Mouse (Mus musculus) adrenal gland, adult 10 weeks (tissue): ENCODE results near the gene Fam162a. TPM values are rescaled to one million over a fixed set of nuclear protein-coding genes. Genes with fewer than 3 reads are reported as not detected.

Experiments
- polyA plus RNA-seq: library from polyadenylated mRNA; stranded (reverse); fragments of 350-450 nt; fragmentation: Illumina TruSeq; extraction: RNeasy Lipid Tissue Mini Kit (QIAGEN cat#74804); gene quantifications from one replicate; pipeline ENCODE4 v1.2.3, GENCODE M21; 2014; ENCODE audit warnings: low read depth, low replicate concordance

Fam162a gene
- polyA plus RNA-seq, result 96.7 TPM

GRCm38 (mm10) chr16:36071450-36072379, at the start of gene Fam162a, which contains the start of gene Ccdc58:
TSS of gene Fam162a (minus strand) at chr16:36071594.
TSS of gene Ccdc58 (plus strand) at chr16:36071685.

GRCm38 (mm10) chr16:36040640-36041624, 30.5 kb downstream of the Fam162a start, which contains the start of gene Wdr5b:
TSS of gene Wdr5b (plus strand) at chr16:36041190.

Other genes starting within 250 kb of the Fam162a start
- gene Parp14, start 200.1 kb downstream of the Fam162a start, polyA plus RNA-seq, result 28.1 TPM
- 32.8 TPM for gene Parp9, start 133.1 kb downstream of the Fam162a start, polyA plus RNA-seq
- gene Dtx3l, start 132.4 kb downstream of the Fam162a start, polyA plus RNA-seq, result 21.8 TPM
- 146 TPM for gene Kpna1, start 92.8 kb downstream of the Fam162a start, polyA plus RNA-seq
- gene Wdr5b, start 30.4 kb downstream of the Fam162a start, polyA plus RNA-seq, result 8.2 TPM
- 152 TPM for gene Ccdc58, start 91 bp upstream of the Fam162a start, polyA plus RNA-seq
- gene Csta1, start 59.6 kb upstream of the Fam162a start, polyA plus RNA-seq, result not detected
- gene Stfa2l1, start 85.2 kb upstream of the Fam162a start, polyA plus RNA-seq, result not detected
- not detected for gene Gm5483, start 112.6 kb upstream of the Fam162a start, polyA plus RNA-seq
- not detected for gene Gm5416, start 138.8 kb upstream of the Fam162a start, polyA plus RNA-seq
- gene 2010005H15Rik, start 149.9 kb upstream of the Fam162a start, polyA plus RNA-seq, result not detected
- gene Stfa1, start 205.4 kb upstream of the Fam162a start, polyA plus RNA-seq, result not detected